Mouse (Mus musculus) embryonic facial prominence, embryonic 10.5 days (tissue): Measurements from ENCODE around the gene Tm7sf2. TPM values are rescaled to one million over a fixed set of nuclear protein-coding genes. Genes with fewer than 3 reads are reported as not detected.

ENCODE experiments used
- DNase-seq: peaks from one replicate; pipeline ENCODE4 v3.0.0-alpha.2; 2017; ENCODE audit warnings: low spot score
- H3K27ac ChIP-seq: fragments of 300-500 bp; sonication (generic); replicated peaks from 2 replicates; pipeline ENCODE4 v1.5.1; 2016; ENCODE audit warnings: mild to moderate bottlenecking
- H3K27me3 ChIP-seq: fragments of 300-500 bp; sonication (generic); replicated peaks from 2 replicates; pipeline ENCODE4 v1.6.1; 2016; ENCODE audit warnings: low read depth, mild to moderate bottlenecking; ENCODE audit not compliant: poor library complexity, severe bottlenecking
- H3K36me3 ChIP-seq: fragments of 300-500 bp; sonication (generic); replicated peaks from 2 replicates; pipeline ENCODE4 v1.6.1; 2016; ENCODE audit warnings: mild to moderate bottlenecking, moderate library complexity
- H3K4me1 ChIP-seq: fragments of 300-500 bp; sonication (generic); 2 replicates; pipeline ENCODE4 v1.6.1; 2016
- H3K4me3 ChIP-seq: fragments of 300-500 bp; sonication (generic); 2 replicates; pipeline ENCODE4 v1.5.1; 2016; ENCODE audit warnings: mild to moderate bottlenecking, moderate library complexity
- H3K9me3 ChIP-seq: fragments of 300-500 bp; sonication (generic); 2 replicates; pipeline ENCODE4 v1.6.1; 2016; ENCODE audit warnings: mild to moderate bottlenecking
- WGBS: fragments of 180-500 bp; shearing (Covaris S2); methylation state at CpG from one replicate; pipeline ENCODE4 v1.1.7; 2016; 5-methylcytosine and 5-hydroxymethylcytosine counted together
- polyA plus RNA-seq: library from polyadenylated mRNA; unstranded; fragments of >200 nt; fragmentation: Nextera tagmentation; extraction: Ambion mirVana; gene quantifications from 2 replicates; pipeline ENCODE4 v1.2.1, GENCODE M21; 2016

Gene Tm7sf2
- polyA plus RNA-seq, 1 experiment from 2014 or later, result 30.3 TPM

- H3K4me3 ChIP-seq, result peak overlapping the region; percentile 94; the same call in 1 of the 2 replicates
- peaks cover 56% of the 10 kb centered on the region for H3K4me1 ChIP-seq
- peak; percentile 7 for DNase-seq
- no peaks in the 10 kb centered on the region for H3K9me3 ChIP-seq
- H3K36me3 ChIP-seq, result peaks cover 38% of the 10 kb centered on the region
- no peaks in the 10 kb centered on the region for H3K27me3 ChIP-seq
- WGBS, result 94% methylated on average over 6 of the region's 6 CpGs
- H3K27ac ChIP-seq, result no peak overlapping the region
Observed at GRCm38 (mm10) chr19:6063081-6063480, 5.1 kb downstream of the Tm7sf2 start.

GRCm38 (mm10) chr19:6062418-6062817, 5.8 kb downstream of the Tm7sf2 start:
- Histone ChIP-seq H3K4me3 (peak overlapping the region; percentile 94), H3K4me1 (peaks cover 49% of the 10 kb centered on the region), H3K9me3 (no peaks in the 10 kb centered on the region), H3K36me3 (peaks cover 38% of the 10 kb centered on the region), H3K27me3 (no peaks in the 10 kb centered on the region), H3K27ac (peak overlapping the region; percentile 94)
- peak; percentile 8 for DNase-seq
- 75% methylated on average over 5 of the region's 5 CpGs for WGBS

DNA sequence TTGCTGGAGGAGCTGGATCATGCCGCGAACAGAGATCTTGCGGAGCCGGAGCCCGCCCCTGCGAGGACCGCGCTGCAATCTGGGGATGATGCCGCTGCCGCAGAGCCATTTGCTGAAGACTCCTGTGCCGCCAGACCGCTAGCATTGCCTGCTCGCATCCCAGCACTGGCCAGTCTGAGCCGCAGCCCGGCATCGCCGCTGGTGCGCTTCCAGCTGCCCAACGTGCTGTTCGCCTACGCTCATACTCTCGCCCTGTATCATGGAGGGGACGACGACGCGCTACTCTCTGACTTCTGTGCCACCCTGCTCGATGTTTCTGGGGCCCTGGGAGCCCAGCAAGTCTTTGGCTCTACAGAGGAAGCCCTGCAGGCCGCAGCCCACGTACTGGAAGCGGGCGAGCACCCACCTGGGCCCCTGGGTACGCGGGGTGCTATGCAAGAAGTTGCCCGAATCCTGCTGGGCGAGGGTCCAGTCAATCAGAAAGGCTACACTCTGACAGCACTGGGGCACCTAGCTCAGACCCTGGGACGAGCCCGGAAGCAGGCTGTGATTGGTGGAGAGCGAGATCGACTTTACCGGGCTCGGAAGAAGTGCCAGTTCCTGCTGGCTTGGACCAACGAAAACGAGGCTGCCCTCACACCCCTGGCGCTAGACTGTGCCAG, 6.4 kb downstream of the Tm7sf2 start:
- WGBS, result 3% methylated on average over 44 of the region's 44 CpGs

DNA sequence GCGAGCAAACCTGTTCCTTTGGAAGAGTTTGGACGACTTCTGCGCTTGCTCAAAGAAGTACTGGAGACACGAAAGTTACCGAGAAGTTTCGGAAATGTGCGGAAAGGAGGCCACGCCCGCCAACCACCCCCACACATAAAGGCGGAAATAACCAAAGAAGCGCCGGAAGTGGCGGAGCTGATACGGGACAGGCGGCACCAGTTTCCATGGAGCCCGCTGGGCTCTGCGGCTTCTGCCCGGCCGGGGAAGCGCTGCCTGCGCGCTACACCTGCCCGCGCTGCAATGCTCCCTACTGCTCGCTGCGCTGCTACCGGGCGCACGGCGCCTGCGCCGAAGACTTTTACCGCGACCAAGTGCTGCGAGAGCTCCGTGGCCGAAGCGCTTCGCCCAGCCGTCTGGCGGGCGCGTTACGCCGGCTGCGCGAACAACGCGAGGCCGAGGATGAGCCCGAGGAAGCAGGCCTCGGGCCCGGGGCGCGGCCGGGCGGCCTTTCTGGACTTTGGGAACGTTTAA, 7.1 kb downstream of the Tm7sf2 start, which contains the start of gene Znhit2:
TSS of gene Znhit2 (plus strand) at position 172 of the 513 bp plus-strand sequence.
- Histone ChIP-seq H3K27ac (peak within 1 kb of the TSS; percentile 94), H3K9me3 (no peaks in the 10 kb centered on the region), H3K36me3 (peaks cover 41% of the 10 kb centered on the region), H3K4me3 (peak within 1 kb of the TSS; percentile 94), H3K4me1 (peaks cover 45% of the 10 kb centered on the region), H3K27me3 (no peaks in the 10 kb centered on the region)
- DNase-seq, result peak; percentile 93
- WGBS, result under 1% methylated on average over 58 of the region's 58 CpGs

More for the DNA sequence above, 6.4 kb downstream of the Tm7sf2 start:
- DNase-seq, result peak; percentile 56
- Histone ChIP-seq H3K4me3 (peak overlapping the region; percentile 94), H3K36me3 (peaks cover 38% of the 10 kb centered on the region), H3K4me1 (peaks cover 45% of the 10 kb centered on the region), H3K27me3 (no peaks in the 10 kb centered on the region), H3K9me3 (no peaks in the 10 kb centered on the region), H3K27ac (peak overlapping the region; percentile 94)

GRCm38 (mm10) chr19:6058966-6059365, 9.2 kb downstream of the Tm7sf2 start:
- peak overlapping the region; percentile 70 for H3K4me3 ChIP-seq
- H3K27me3 ChIP-seq, result no peaks in the 10 kb centered on the region
- no peak for DNase-seq
- no peaks in the 10 kb centered on the region for H3K9me3 ChIP-seq
- peaks cover 45% of the 10 kb centered on the region for H3K4me1 ChIP-seq
- no peak overlapping the region for H3K27ac ChIP-seq
- 86% methylated on average over 5 of the region's 5 CpGs for WGBS
- H3K36me3 ChIP-seq, result peaks cover 61% of the 10 kb centered on the region

GRCm38 (mm10) chr19:6058513-6058912, 9.7 kb downstream of the Tm7sf2 start:
- DNase-seq, result no peak
- H3K4me1 ChIP-seq, result peaks cover 45% of the 10 kb centered on the region
- peak overlapping the region; percentile 90 for H3K27ac ChIP-seq
- no peaks in the 10 kb centered on the region for H3K27me3 ChIP-seq
- H3K9me3 ChIP-seq, result no peaks in the 10 kb centered on the region
- H3K36me3 ChIP-seq, result peaks cover 61% of the 10 kb centered on the region
- peak overlapping the region; percentile 70 for H3K4me3 ChIP-seq
- 36% methylated on average over 5 of the region's 5 CpGs for WGBS

GRCm38 (mm10) chr19:6057313-6058096, 10.7 kb downstream of the Tm7sf2 start, which contains the start of the genes Mrpl49 and Fau:
TSS of gene Mrpl49 (minus strand) at chr19:6057785.
TSS of gene Fau (plus strand) at chr19:6057844.
- peak within 1 kb of the TSS; percentile 90 for H3K27ac ChIP-seq
- under 1% methylated on average over 63 of the region's 63 CpGs for WGBS
- peak; percentile 99 for DNase-seq
- H3K4me3 ChIP-seq, result peak within 1 kb of the TSS; percentile 70
- no peaks in the 10 kb centered on the region for H3K27me3 ChIP-seq
- peaks cover 61% of the 10 kb centered on the region for H3K36me3 ChIP-seq
- H3K4me1 ChIP-seq, result peaks cover 37% of the 10 kb centered on the region
- H3K9me3 ChIP-seq, result no peaks in the 10 kb centered on the region

- peaks cover 65% of the 10 kb centered on the region for H3K36me3 ChIP-seq
- H3K4me3 ChIP-seq, result peak overlapping the region; percentile 70
- 70% methylated on average over 4 of the region's 4 CpGs for WGBS
- H3K27me3 ChIP-seq, result no peaks in the 10 kb centered on the region
- H3K9me3 ChIP-seq, result no peaks in the 10 kb centered on the region
- no peak for DNase-seq
- H3K4me1 ChIP-seq, result peaks cover 29% of the 10 kb centered on the region
- no peak overlapping the region for H3K27ac ChIP-seq
Observed at GRCm38 (mm10) chr19:6056696-6057095, 11.5 kb downstream of the Tm7sf2 start.

GRCm38 (mm10) chr19:6054296-6054695, 13.9 kb downstream of the Tm7sf2 start:
- Histone ChIP-seq H3K9me3 (no peaks in the 10 kb centered on the region), H3K4me1 (peaks cover 20% of the 10 kb centered on the region), H3K27ac (no peak overlapping the region), H3K4me3 (no peak overlapping the region), H3K36me3 (peaks cover 79% of the 10 kb centered on the region), H3K27me3 (no peaks in the 10 kb centered on the region)
- DNase-seq, result no peak
- 86% methylated on average over 5 of the region's 5 CpGs for WGBS

DNA sequence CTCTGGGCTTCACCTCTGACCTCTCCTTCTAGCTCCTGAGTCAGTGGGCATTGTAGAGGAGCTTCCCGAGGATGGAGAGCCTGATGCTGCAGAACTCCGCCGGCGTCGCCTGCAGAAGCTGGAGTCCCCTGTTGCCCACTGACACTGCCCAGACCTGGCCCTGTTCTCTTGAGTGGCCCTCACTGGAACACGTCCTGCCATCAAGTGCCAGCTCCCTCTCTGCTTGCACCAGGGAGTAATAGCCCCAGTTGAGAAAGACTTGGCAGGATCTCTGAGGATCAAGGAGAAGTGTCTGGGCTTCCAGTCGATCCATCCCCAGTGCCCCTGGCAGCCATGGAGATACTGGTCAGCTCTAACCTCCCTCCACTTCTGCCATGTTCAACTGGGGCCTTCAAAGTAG, 15.7 kb downstream of the Tm7sf2 start:
- H3K4me1 ChIP-seq, result peaks cover 24% of the 10 kb centered on the region
- H3K9me3 ChIP-seq, result no peaks in the 10 kb centered on the region
- DNase-seq, result no peak
- WGBS, result 91% methylated on average over 7 of the region's 7 CpGs
- no peak overlapping the region for H3K27ac ChIP-seq
- no peak overlapping the region for H3K4me3 ChIP-seq
- H3K27me3 ChIP-seq, result no peaks in the 10 kb centered on the region
- H3K36me3 ChIP-seq, result peaks cover 85% of the 10 kb centered on the region

DNA sequence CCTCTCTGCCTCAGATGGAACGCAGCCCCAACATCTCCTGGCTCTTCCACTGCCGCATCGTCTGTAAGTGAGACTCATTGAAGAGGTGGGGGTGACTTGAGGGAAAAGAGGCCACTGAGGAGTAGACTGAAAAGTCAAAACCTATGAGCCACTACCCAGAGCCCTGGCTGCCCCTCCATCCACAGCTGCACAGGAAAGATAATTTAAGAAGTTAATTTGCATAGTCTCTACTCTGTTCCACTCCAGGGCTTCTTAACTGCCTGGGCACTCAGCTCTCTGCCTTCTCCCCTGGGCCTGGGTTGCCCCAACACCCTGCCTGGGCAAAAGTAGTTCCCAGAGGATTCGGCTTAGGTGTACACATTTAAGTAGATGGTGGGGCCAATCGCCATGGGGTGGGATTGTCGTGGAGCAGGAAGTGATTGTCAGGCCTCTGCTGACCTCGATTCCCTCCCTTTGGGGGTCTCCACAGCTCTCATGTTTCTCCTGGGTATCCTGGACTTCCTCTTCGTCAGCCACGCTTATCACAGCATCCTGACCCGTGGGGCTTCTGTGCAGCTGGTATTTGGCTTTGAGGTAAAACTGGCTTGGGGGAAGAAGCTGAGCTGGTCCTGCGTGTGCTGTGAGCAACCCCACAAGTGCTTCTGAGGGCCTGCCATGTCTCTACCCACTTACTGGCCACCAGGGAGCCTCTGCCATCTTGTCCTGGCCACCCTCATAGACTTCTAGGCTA, 19.3 kb downstream of the Tm7sf2 start:
- Histone ChIP-seq H3K27me3 (no peaks in the 10 kb centered on the region), H3K4me3 (peak overlapping the region; percentile 82; the same call in 1 of the 2 replicates), H3K27ac (no peak overlapping the region), H3K36me3 (peaks cover 60% of the 10 kb centered on the region), H3K4me1 (peaks cover 26% of the 10 kb centered on the region), H3K9me3 (no peaks in the 10 kb centered on the region)
- 87% methylated on average over 11 of the region's 11 CpGs for WGBS
- no peak for DNase-seq

DNA sequence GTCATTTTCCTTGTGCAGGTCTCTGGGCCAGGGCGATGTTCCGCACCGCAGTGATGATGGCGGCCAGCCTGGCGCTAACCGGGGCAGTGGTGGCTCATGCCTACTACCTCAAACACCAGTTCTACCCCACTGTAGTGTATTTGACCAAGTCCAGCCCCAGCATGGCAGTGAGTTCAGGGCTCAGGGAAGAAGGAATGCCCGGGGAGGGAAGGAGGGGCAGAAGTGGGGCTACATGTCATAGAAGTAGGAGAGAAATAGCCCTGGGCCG, 20.3 kb downstream of the Tm7sf2 start:
- Histone ChIP-seq H3K27me3 (no peaks in the 10 kb centered on the region), H3K36me3 (peaks cover 50% of the 10 kb centered on the region), H3K4me3 (peak overlapping the region; percentile 82), H3K4me1 (peaks cover 26% of the 10 kb centered on the region), H3K9me3 (no peaks in the 10 kb centered on the region), H3K27ac (no peak overlapping the region; the same call in 1 of the 2 replicates)
- no peak for DNase-seq
- 90% methylated on average over 8 of the region's 8 CpGs for WGBS
